ENCODE assay signal across 13 mouse cellular contexts in the genomic region with DNA sequence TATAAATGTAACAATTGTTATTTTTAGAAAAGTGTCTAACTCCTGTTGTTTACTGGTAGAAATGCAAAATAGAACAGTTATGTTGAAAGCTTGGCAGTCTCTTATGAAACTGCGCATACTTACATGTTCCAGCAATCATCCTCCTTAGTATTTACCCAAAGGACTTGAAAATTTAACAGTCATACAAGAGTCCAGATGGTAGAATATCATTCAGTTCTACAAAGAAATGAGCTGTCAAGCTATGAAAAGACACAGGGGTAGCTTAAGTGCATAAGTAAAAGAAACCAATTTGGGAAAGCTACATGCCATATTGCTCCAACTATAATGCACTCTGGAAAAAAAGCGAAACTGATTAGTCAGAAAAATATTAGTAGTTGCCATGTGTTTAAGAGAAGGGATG.
"Had no signal": no experiment of that assay in that cellular context is flagged by ENCODE, and none has a peak within 500 bp of the region (broad histone marks: within the 10 kb centered on the region; RNA-seq: fewer than 3 reads in every experiment).

No protein-coding gene starts in this region.

- H3K9me3 ChIP-seq: liver, embryonic 13.5 days had no signal

- H3K36me3 ChIP-seq: liver, embryonic 13.5 days had no signal

- H3K27ac ChIP-seq: left cerebral cortex, adult 2 months; liver, embryonic 13.5 days had no signal

- H3K4me3 ChIP-seq: left cerebral cortex, adult 2 months; liver, embryonic 13.5 days had no signal

- DNase-seq: kidney, postnatal 14 days; kidney, postnatal 4 days; layer of hippocampus, postnatal 36 days; liver, embryonic 13.5 days; lung, adult 2 months; lung, postnatal 14 days; lung, postnatal 4 days; midbrain, embryonic 14.5 days; thymus, adult 2 months; thymus, postnatal 14 days; thymus, postnatal 4 days had no signal

- H3K4me2 ChIP-seq: liver, embryonic 13.5 days; midbrain, embryonic 11.5 days had no signal

- H3K9ac ChIP-seq: liver, embryonic 13.5 days had no signal

- H3K27me3 ChIP-seq: liver, embryonic 13.5 days had no signal
